Mouse (Mus musculus) MEL (cell line): Measurements from ENCODE around the gene Uqcc1.

Experiments used
- CTCF ChIP-seq, 3 experiments: IDR thresholded peaks in 2 of 3; conservative IDR thresholded peaks in 1 of 3; 2 replicates each; pipeline ENCODE4 v1.5.1; 2011 to 2012; ENCODE audit warnings: low read length in 3 of 3, low read depth in 2 of 3, mild to moderate bottlenecking in 2 of 3, improper control_type of control experiment in 1 of 3, inconsistent platforms in 1 of 3, mixed read lengths in 1 of 3, moderate library complexity in 1 of 3; ENCODE audit not compliant: control insufficient read depth in 1 of 3, insufficient read depth in 1 of 3, poor library complexity in 1 of 3, severe bottlenecking in 1 of 3
- KAT2A ChIP-seq: conservative IDR thresholded peaks from 2 replicates; pipeline ENCODE4 v1.6.1; 2012; ENCODE audit warnings: low read depth, low read length, improper control_type of control experiment, inconsistent platforms
- ZNF384 ChIP-seq: IDR thresholded peaks from 2 replicates; pipeline ENCODE4 v1.6.1; 2012; ENCODE audit warnings: low read depth, mild to moderate bottlenecking, inconsistent platforms, low read length, improper control_type of control experiment

GRCm38 (mm10) chr2:155817301-155818245 is 112.5 kb downstream of the Uqcc1 start:
- no peak for TF ChIP-seq CTCF (IDR thresholded peaks at IDR 0.05 in 2 of 3, conservative IDR thresholded peaks at IDR 0.05 in 1 of 3; ENCODE audit: control insufficient read depth in 1 of 3, insufficient read depth in 1 of 3, low read depth in 2 of 3, low read length in 3 of 3, poor library complexity in 1 of 3, severe bottlenecking in 1 of 3)
- no peak for TF ChIP-seq KAT2A
- no peak for TF ChIP-seq ZNF384
